Mouse (Mus musculus) liver, embryonic 12.5 days (tissue): Measurements from ENCODE around the gene Rad23a. TPM values are rescaled to one million over a fixed set of nuclear protein-coding genes. Genes with fewer than 3 reads are reported as not detected.

ENCODE experiments used
- ATAC-seq: fragments of 200-750 bp; cut with Nextera tagmentation; 2 replicates; pipeline ENCODE4 v1.8.0; 2017; ENCODE audit warnings: moderate number of reproducible peaks, mild to moderate bottlenecking, moderate library complexity
- H3K27ac ChIP-seq: fragments of 300-500 bp; sonication (generic); 2 replicates; pipeline ENCODE4 v1.5.1; 2016; ENCODE audit warnings: mild to moderate bottlenecking
- H3K27me3 ChIP-seq: fragments of 300-500 bp; sonication (generic); replicated peaks from 2 replicates; pipeline ENCODE4 v1.6.1; 2016; ENCODE audit warnings: mild to moderate bottlenecking, moderate library complexity
- H3K36me3 ChIP-seq: fragments of 300-500 bp; sonication (generic); 2 replicates; pipeline ENCODE4 v1.6.1; 2016; ENCODE audit warnings: mild to moderate bottlenecking, moderate library complexity
- H3K4me1 ChIP-seq: fragments of 300-500 bp; sonication (generic); 2 replicates; pipeline ENCODE4 v1.6.1; 2016
- H3K4me2 ChIP-seq: fragments of 300-500 bp; sonication (generic); 2 replicates; pipeline ENCODE4 v1.6.1; 2016; ENCODE audit warnings: mild to moderate bottlenecking, moderate library complexity
- H3K4me3 ChIP-seq: fragments of 300-500 bp; sonication (generic); 2 replicates; pipeline ENCODE4 v1.5.1; 2016; ENCODE audit warnings: mild to moderate bottlenecking, moderate library complexity
- H3K9ac ChIP-seq: fragments of 300-500 bp; sonication (generic); 2 replicates; pipeline ENCODE4 v1.6.1; 2016; ENCODE audit warnings: mild to moderate bottlenecking, moderate library complexity
- H3K9me3 ChIP-seq: fragments of 300-500 bp; sonication (generic); replicated peaks from 2 replicates; pipeline ENCODE4 v1.6.1; 2016; ENCODE audit warnings: mild to moderate bottlenecking, moderate library complexity
- WGBS: fragments of 180-500 bp; shearing (Covaris S2); methylation state at CpG from one replicate; pipeline ENCODE4 v1.1.7; 2016; ENCODE audit not compliant: insufficient replicate concordance; 5-methylcytosine and 5-hydroxymethylcytosine counted together
- polyA plus RNA-seq: library from polyadenylated mRNA; unstranded; fragments of >200 nt; fragmentation: Nextera tagmentation; extraction: Ambion mirVana; gene quantifications from 2 replicates; pipeline ENCODE4 v1.2.1, GENCODE M21; 2016

The Rad23a gene
- polyA plus RNA-seq, 1 experiment from 2014 or later: 274 TPM

DNA sequence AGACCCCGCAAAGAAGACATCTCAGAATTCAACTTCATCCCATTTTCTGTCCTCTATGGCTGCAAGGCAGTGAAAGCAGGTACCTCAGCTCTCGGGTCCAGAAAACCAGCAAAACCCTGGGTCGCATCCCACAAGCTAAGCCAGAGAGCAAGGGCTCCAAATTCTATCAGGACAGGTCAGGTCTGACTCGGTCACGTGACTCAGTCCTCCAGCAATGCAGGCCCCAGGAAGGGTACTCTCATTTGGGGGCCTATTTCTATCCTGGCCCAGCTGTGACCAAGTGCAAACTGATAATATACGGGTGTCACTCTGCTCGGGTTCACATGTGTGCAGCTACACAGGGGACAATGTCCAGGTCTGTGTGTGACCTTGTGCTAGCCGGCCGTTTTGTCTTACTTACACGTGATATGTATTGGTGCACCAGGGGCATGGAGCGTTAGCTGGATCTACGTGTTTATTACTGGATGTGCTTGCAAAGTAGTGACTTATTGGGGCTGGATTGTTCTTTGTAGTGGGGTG, 48.0 kb downstream of the Rad23a start:
- H3K9ac ChIP-seq: no peak overlapping the region
- no peak overlapping the region for H3K27ac ChIP-seq
- ATAC-seq: no peak
- no peak overlapping the region for H3K4me3 ChIP-seq
- 66% methylated on average over 12 of the region's 12 CpGs for WGBS
- H3K4me1 ChIP-seq: 0 out of 2 replicates have a peak, but pooled peaks cover 12% of the 10 kb centered on the region
- H3K9me3 ChIP-seq: no peaks in the 10 kb centered on the region
- no peaks in the 10 kb centered on the region for H3K36me3 ChIP-seq
- H3K4me2 ChIP-seq: no peak overlapping the region
- H3K27me3 ChIP-seq: peaks cover 98% of the 10 kb centered on the region

DNA sequence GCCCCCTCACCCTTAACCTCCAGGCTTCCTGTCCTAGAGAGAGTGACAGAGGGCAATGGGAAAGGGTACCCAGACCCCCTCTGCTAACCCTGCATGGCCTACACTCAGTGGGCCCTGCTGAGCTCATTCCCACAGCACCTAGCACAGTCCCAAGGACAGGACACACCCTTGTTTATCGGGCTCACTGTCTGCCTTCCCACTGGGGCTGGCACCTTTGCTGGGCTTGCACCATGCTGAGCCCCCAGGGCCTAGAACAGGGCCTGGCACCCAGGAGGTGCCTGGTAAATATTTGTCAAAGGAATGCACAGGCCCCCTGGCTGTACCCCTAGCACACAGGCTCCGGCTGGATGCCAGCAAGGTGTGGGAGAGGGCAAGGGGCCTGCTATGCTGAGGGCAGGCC, 49.9 kb downstream of the Rad23a start:
- Histone ChIP-seq H3K27me3 (peaks cover 98% of the 10 kb centered on the region), H3K4me1 (0 out of 2 replicates have a peak, but pooled peaks cover 12% of the 10 kb centered on the region), H3K9me3 (no peaks in the 10 kb centered on the region), H3K4me2 (no peak overlapping the region), H3K9ac (no peak overlapping the region), H3K4me3 (no peak overlapping the region), H3K36me3 (no peaks in the 10 kb centered on the region), H3K27ac (no peak overlapping the region)
- WGBS: 65% methylated on average over 2 of the region's 2 CpGs
- 0 out of 2 replicates have a peak, but pooled peaks have one; percentile 25 for ATAC-seq

DNA sequence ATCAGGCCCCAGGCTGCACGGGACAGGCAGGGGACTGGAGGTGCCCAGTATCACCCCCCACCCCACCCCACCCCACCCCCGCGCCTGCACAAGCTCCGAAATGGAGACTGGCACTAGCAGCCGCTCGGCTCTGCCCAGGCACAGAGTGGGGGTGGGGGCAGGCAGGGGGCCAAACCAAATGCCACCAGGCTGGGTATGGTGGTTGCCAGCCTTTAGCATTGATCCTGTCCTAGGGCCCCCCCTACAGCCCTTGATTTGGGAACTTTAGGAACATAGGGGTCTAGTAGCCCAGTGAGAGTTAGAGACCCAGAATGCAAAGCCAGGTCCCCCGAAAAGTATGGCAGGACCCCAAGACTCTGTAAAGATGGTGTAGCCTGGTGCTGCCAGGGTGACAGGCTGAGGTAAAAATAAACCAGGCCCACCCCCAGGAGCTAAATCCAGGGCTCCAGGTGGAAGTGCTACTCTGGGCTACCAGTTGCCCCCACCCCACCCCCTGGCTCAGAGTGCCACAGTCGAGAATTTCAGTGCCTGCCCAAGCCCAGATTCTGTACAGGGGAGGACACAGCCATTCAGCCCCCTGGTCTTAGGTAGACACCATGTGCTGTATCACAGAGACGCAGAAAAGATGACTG, 50.5 kb downstream of the Rad23a start:
- H3K27ac ChIP-seq: no peak overlapping the region
- H3K36me3 ChIP-seq: no peaks in the 10 kb centered on the region
- H3K27me3 ChIP-seq: peaks cover 98% of the 10 kb centered on the region
- H3K4me2 ChIP-seq: no peak overlapping the region
- H3K4me3 ChIP-seq: no peak overlapping the region
- no peak for ATAC-seq
- H3K9me3 ChIP-seq: no peaks in the 10 kb centered on the region
- 0 out of 2 replicates have a peak, but pooled peaks cover 12% of the 10 kb centered on the region for H3K4me1 ChIP-seq
- WGBS: 72% methylated on average over 9 of the region's 9 CpGs
- no peak overlapping the region for H3K9ac ChIP-seq

DNA sequence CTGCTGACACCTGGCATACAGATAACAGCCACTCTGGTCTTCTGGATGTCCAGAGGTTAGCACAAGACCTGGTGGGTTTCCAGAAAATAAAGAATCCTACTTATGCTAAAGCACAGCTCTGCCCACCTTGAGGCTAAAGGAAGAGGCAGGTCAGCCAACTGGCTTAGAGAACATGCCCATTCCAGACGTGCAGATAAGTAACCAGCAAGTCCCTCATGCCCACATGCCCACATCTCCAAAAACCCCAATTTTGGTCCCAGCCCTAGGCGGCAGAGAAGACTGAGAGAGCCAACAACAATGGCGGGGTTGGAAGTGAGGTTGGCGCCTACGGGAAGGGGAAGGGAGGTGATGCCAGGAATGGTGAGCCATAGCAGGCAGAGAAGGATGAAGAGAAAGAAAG, 51.1 kb downstream of the Rad23a start:
- H3K9ac ChIP-seq: no peak overlapping the region
- peaks cover 98% of the 10 kb centered on the region for H3K27me3 ChIP-seq
- 44% methylated on average over 5 of the region's 5 CpGs for WGBS
- no peak overlapping the region for H3K27ac ChIP-seq
- H3K4me1 ChIP-seq: 0 out of 2 replicates have a peak, but pooled peaks cover 12% of the 10 kb centered on the region
- H3K4me3 ChIP-seq: no peak overlapping the region
- no peak for ATAC-seq
- no peaks in the 10 kb centered on the region for H3K36me3 ChIP-seq
- H3K9me3 ChIP-seq: no peaks in the 10 kb centered on the region
- no peak overlapping the region for H3K4me2 ChIP-seq

DNA sequence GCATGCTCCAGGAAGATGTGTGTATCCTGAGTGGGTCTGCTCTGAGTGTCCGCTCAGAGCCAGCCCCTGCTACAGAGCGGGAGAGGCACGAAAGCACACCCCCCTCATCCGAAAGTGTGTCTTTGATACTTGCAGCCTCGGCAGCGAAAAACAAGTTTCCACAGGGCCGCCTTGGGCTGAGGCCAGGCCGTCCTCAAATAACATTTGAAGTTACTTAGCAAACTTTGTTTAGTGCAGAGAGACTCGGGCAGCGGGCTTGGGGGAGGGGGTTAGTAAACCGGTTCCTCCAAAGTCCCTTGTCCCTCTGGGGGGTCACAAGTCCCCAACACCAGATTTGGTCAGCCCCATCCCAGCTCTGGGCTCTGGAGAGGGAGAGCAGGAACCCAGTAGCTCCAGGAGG, 51.6 kb downstream of the Rad23a start:
- Histone ChIP-seq H3K4me2 (no peak overlapping the region), H3K9ac (no peak overlapping the region), H3K27ac (no peak overlapping the region), H3K36me3 (no peaks in the 10 kb centered on the region), H3K9me3 (no peaks in the 10 kb centered on the region), H3K4me1 (0 out of 2 replicates have a peak, but pooled peaks cover 10% of the 10 kb centered on the region), H3K4me3 (no peak overlapping the region), H3K27me3 (peaks cover 98% of the 10 kb centered on the region)
- ATAC-seq: no peak
- WGBS: 23% methylated on average over 11 of the region's 11 CpGs

DNA sequence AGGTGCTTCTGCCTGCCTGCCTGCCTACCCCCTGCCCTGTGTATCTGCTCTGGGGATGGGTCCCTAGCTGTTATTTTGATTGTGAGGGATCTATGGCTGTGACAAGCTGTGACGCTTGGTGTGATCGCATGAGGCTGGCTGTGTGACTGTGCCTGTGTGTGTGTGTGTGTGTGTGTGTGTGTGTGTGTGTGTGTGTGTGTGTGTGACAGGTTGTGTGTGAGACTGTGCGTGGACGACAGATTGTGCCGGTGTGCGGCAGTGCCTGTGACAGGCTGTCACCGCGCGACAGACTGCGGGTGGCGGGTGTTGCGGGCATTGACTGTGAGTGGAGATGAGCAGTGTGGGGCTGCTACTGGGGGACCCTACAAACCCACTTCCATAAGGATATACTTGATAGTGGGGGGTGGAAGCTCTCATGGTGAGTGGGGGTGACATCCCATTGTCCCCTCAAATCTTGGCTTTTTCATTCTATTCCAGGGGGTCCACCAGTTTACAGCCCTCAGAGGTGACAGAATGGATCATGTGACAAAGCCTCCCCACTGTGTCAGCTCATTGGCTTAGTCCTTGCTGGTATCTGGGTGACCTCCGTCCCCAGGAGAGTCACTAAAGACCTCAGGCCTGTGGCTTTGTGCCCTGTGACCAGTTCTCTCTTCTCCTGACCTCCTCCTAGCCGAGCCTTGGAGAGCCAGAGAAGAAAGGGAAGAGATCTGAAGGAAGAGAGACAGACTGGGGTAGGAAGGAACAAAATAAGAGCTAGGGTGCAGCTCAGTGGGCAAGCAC, 52.8 kb downstream of the Rad23a start:
- H3K9me3 ChIP-seq: no peaks in the 10 kb centered on the region
- peaks cover 99% of the 10 kb centered on the region for H3K27me3 ChIP-seq
- 0 out of 2 replicates have a peak, but pooled peaks cover 2% of the 10 kb centered on the region for H3K4me1 ChIP-seq
- 14% methylated on average over 14 of the region's 14 CpGs for WGBS
- no peaks in the 10 kb centered on the region for H3K36me3 ChIP-seq
- no peak for ATAC-seq
- no peak overlapping the region for H3K4me3 ChIP-seq
- H3K27ac ChIP-seq: no peak overlapping the region
- no peak overlapping the region for H3K9ac ChIP-seq
- no peak overlapping the region for H3K4me2 ChIP-seq

DNA sequence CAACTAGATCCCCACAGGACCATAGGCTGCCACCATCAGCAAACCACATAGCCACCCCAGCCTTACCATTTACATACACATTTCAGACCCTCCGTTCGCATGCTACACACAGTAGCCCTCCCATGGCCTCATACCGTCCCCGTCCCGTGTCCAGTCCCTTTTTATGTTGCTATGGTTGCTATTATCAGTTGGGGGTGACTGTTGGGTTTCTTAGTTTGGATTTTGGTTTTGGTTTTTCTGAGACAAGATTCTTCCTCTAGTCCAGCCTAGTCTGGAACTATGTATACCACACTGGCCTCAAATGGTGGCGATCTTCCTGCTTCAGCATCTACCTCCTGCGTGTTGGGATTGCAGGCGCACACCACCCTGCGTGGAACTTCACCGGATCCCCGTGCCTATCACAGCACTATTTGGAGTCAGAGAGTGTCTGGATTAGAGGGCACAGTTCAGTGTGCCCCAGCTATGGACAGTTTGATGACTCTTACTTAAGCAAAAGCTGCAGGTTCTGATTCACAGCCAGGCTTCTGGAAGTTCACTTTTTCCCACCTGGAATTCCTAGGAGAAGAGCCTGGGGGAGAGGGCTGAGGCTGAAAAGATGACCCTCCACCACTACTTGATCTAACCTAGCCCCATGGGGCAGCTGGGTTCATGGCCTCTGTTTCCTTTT, 53.5 kb downstream of the Rad23a start:
- no peak overlapping the region for H3K4me2 ChIP-seq
- 4% methylated on average over 11 of the region's 11 CpGs for WGBS

DNA sequence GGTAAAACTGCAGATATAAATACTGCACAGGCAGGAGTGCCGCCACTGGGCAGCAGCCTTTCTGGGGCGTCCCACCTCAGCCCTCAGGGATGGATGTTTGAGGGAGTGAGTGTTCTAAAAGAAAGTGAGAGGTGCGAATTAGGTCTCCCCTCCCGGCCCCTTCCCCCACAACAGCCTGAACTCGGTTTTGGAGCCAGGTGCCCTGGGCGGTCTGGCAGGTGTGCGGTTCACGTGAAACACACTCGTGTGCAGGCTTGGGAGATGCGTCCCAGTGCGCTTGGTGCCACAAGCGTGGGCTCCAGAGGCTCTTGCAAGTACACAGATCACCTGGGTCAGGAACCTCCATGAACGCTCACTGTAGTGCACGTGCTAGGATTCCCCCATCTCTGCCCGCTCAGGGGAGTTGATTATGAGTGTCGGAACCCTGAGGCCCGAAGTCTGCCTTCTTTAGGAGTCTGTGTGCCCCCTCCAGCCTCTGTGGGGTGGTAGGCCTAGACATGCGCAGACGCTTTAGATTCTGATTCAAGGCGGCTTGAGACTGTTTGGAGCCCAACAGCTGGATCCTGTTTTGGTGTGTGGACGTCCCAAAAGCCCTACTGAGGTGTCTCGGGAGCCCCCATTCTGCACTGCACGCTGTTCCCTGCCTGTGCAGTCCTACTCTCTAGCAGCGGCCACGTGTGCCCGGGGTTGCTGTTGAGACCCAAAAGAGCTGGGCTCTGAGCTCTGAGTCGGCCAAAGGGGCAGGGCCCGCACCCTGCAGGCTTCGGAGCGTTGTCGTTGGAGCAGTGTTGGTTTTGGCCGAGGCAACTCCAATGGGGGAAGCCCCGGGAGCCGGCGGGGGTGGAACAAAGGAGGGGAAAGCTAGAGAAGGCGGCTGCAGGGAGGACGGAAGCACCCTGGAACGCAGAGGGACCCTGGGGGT, 54.4 kb downstream of the Rad23a start:
- no peak overlapping the region for H3K4me2 ChIP-seq
- H3K9ac ChIP-seq: no peak overlapping the region
- no peak overlapping the region for H3K4me3 ChIP-seq
- H3K4me1 ChIP-seq: 0 out of 2 replicates have a peak, but pooled peaks cover 2% of the 10 kb centered on the region
- no peaks in the 10 kb centered on the region for H3K9me3 ChIP-seq
- H3K36me3 ChIP-seq: no peaks in the 10 kb centered on the region
- ATAC-seq: no peak
- H3K27me3 ChIP-seq: peaks cover 100% of the 10 kb centered on the region
- WGBS: 4% methylated on average over 38 of the region's 38 CpGs
- no peak overlapping the region for H3K27ac ChIP-seq

More for the DNA sequence above, 53.5 kb downstream of the Rad23a start:
- H3K4me3 ChIP-seq: no peak overlapping the region
- no peaks in the 10 kb centered on the region for H3K9me3 ChIP-seq
- H3K27me3 ChIP-seq: peaks cover 99% of the 10 kb centered on the region
- no peak for ATAC-seq
- H3K27ac ChIP-seq: no peak overlapping the region
- no peaks in the 10 kb centered on the region for H3K36me3 ChIP-seq
- 0 out of 2 replicates have a peak, but pooled peaks cover 2% of the 10 kb centered on the region for H3K4me1 ChIP-seq
- no peak overlapping the region for H3K9ac ChIP-seq

DNA sequence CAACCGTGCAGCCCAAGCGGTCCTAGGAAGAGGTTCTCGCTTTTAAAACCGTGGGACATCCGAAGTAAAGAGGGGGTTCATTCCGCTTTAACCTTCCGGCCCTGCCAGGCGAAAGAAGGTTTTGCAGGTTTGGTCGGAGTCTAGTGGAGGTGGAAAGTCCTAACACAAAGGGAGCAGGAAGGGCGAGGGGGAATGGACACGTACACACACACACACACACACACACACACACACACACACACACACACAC, 55.0 kb downstream of the Rad23a start:
- H3K9ac ChIP-seq: no peak overlapping the region
- ATAC-seq: no peak
- no peaks in the 10 kb centered on the region for H3K36me3 ChIP-seq
- no peak overlapping the region for H3K4me2 ChIP-seq
- peaks cover 100% of the 10 kb centered on the region for H3K27me3 ChIP-seq
- WGBS: 6% methylated on average over 11 of the region's 11 CpGs
- H3K4me3 ChIP-seq: no peak overlapping the region
- H3K9me3 ChIP-seq: no peaks in the 10 kb centered on the region
- no peak overlapping the region for H3K27ac ChIP-seq
- H3K4me1 ChIP-seq: no peaks in the 10 kb centered on the region

DNA sequence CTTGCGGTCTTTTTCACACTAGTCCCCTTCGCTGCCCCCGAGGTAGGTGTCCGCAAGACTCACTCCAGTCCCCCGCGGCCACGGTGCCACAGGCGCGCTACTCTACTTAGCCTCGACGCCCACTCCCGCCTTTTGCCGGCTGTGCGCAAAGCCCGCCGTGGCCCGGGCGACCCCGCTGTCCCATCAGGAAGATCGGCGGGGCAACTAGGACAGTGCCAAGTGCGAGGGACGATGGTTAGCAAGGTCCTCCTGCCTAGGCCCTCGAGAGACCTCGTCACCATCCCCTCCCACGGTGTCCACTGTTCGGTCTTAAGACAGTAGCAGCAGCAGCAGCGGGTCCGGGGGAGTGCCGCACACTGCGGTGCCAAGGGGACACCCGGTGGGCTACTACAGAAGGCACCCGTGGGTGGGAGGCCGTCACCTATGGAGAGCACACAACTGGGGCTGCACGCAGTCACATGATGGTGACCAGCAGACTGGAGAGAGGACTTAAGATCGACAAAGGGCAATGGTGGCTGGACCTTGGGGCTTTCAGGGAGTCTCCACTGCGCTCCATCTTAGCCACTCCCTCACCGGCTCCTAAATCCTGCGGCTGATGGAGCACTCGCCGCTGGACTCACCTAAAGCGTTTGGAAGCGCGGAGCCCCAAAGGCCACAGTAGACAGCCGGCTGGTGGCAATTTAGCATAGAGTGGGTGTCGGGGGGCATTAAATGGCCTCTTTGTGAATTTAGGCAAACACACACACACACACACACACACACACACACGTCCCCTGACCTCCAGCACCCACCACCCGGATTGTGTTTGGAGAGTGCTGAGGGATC, 55.6 kb downstream of the Rad23a start:
- H3K9me3 ChIP-seq: no peaks in the 10 kb centered on the region
- no peak overlapping the region for H3K4me2 ChIP-seq
- H3K36me3 ChIP-seq: no peaks in the 10 kb centered on the region
- no peak overlapping the region for H3K27ac ChIP-seq
- ATAC-seq: no peak
- no peak overlapping the region for H3K9ac ChIP-seq
- no peaks in the 10 kb centered on the region for H3K4me1 ChIP-seq
- H3K4me3 ChIP-seq: no peak overlapping the region
- H3K27me3 ChIP-seq: peaks cover 100% of the 10 kb centered on the region
- WGBS: 2% methylated on average over 48 of the region's 48 CpGs
